Mouse (Mus musculus) ES-E14 (cell line): ENCODE results near the gene Rab8a. TPM values are rescaled to one million over a fixed set of nuclear protein-coding genes. Genes with fewer than 3 reads are reported as not detected.
A peak's percentile ranks its signal among the peaks of the same experiment; 100 is the strongest.

ENCODE experiments used
- DNase-seq: peaks from one replicate; pipeline ENCODE4 v3.0.0-alpha.2; 2013; ENCODE audit warnings: low read depth, low spot score
- H3K27ac ChIP-seq: 2 replicates; pipeline ENCODE4 v1.5.1; 2012; ENCODE audit warnings: low read depth, mild to moderate bottlenecking, low read length, moderate library complexity, mixed read lengths; ENCODE audit not compliant: poor library complexity, insufficient read depth, severe bottlenecking
- H3K36me3 ChIP-seq: 2 replicates; pipeline ENCODE4 v1.6.1; 2012; ENCODE audit warnings: mild to moderate bottlenecking, low read length, moderate library complexity, mixed read lengths; ENCODE audit not compliant: control insufficient read depth, poor library complexity, insufficient read depth, severe bottlenecking
- H3K4me1 ChIP-seq, 2 experiments: fragments of 150-350 bp in 1 of 2; sonication (generic) in 1 of 2; 2 replicates each; pipeline ENCODE4 v1.6.1; 2012; ENCODE audit warnings: low read length in 2 of 2, mild to moderate bottlenecking in 1 of 2, mixed read lengths in 1 of 2; ENCODE audit not compliant: control insufficient read depth in 2 of 2, insufficient read depth in 2 of 2, poor library complexity in 1 of 2
- H3K4me3 ChIP-seq, 2 experiments: fragments of 150-350 bp in 1 of 2; sonication (generic) in 1 of 2; 2 replicates each; pipeline ENCODE4 v1.5.1; 2012; ENCODE audit warnings: low read length in 2 of 2, low read depth in 1 of 2, mild to moderate bottlenecking in 1 of 2, mixed read lengths in 1 of 2; ENCODE audit not compliant: insufficient read depth in 1 of 2, poor library complexity in 1 of 2, severe bottlenecking in 1 of 2
- H3K9ac ChIP-seq: 2 replicates; pipeline ENCODE4 v1.6.1; 2012; ENCODE audit warnings: low read depth, mild to moderate bottlenecking, low read length, mixed read lengths; ENCODE audit not compliant: poor library complexity, insufficient read depth, severe bottlenecking
- H3K9me3 ChIP-seq: fragments of 150-350 bp; sonication (generic); 2 replicates; pipeline ENCODE4 v1.6.1; 2012; ENCODE audit warnings: low read depth, mild to moderate bottlenecking, low read length; ENCODE audit not compliant: control insufficient read depth, insufficient read depth
- CHD2 ChIP-seq: IDR thresholded peaks from 2 replicates; pipeline ENCODE4 v1.6.1; 2014; ENCODE audit warnings: mild to moderate bottlenecking, low read depth, low read length, inconsistent platforms
- HCFC1 ChIP-seq: IDR thresholded peaks from 2 replicates; pipeline ENCODE4 v1.6.1; 2012; ENCODE audit warnings: low read length, inconsistent platforms, borderline replicate concordance; ENCODE audit not compliant: insufficient read depth
- MAFK ChIP-seq: IDR thresholded peaks from 2 replicates; pipeline ENCODE4 v1.6.1; 2014; ENCODE audit warnings: mild to moderate bottlenecking, low read depth, low read length, inconsistent platforms; ENCODE audit not compliant: insufficient read depth
- ZC3H11A ChIP-seq: IDR thresholded peaks from 2 replicates; pipeline ENCODE4 v1.6.1; 2012; ENCODE audit warnings: low read depth, mild to moderate bottlenecking, inconsistent platforms, low read length, borderline replicate concordance
- ZNF384 ChIP-seq: IDR thresholded peaks from 2 replicates; pipeline ENCODE4 v1.6.1; 2012; ENCODE audit warnings: low read depth, low read length, inconsistent platforms
- in situ Hi-C, 2 experiments: fragments of 600-800 bp; cut with MboI; formaldehyde crosslinking; loops; one replicate each; pipeline ENCODE4 v1.15.1; 2025; ENCODE audit warnings: low sequenced_read_pairs in 2 of 2, inconsistent platforms in 1 of 2; ENCODE audit not compliant: unreplicated experiment in 2 of 2
- total RNA-seq: library from RNA; depleted of rRNA; stranded (reverse); fragments of 300-350 nt; gene quantifications from 2 replicates; pipeline ENCODE4 v1.2.3, GENCODE M21; 2012

The Rab8a gene
- total RNA-seq, 1 experiment, result 73.2 TPM

GRCm38 (mm10) chr8:72210710-72211109 lies 49.7 kb downstream of the Rab8a start:
- TF ChIP-seq MAFK (no peak), ZC3H11A (no peak), HCFC1 (no peak), ZNF384 (no peak), CHD2 (no peak)
- no peaks in the 10 kb centered on the region for H3K4me1 ChIP-seq
- H3K4me3 ChIP-seq, result no peak overlapping the region
- no peak overlapping the region for H3K9ac ChIP-seq
- H3K9me3 ChIP-seq, result no peaks in the 10 kb centered on the region
- DNase-seq, result no peak
- H3K36me3 ChIP-seq, result no peaks in the 10 kb centered on the region
- in situ Hi-C loops, result no loop called here
- no peak overlapping the region for H3K27ac ChIP-seq

GRCm38 (mm10) chr8:72211846-72212245 lies 50.8 kb downstream of the Rab8a start:
- H3K9ac ChIP-seq, result no peak overlapping the region
- no peaks in the 10 kb centered on the region for H3K36me3 ChIP-seq
- no peak for DNase-seq
- in situ Hi-C loops, result no loop called here
- no peak overlapping the region for H3K27ac ChIP-seq
- H3K4me3 ChIP-seq, result no peak overlapping the region
- no peaks in the 10 kb centered on the region for H3K9me3 ChIP-seq
- TF ChIP-seq ZC3H11A (no peak), MAFK (no peak), CHD2 (no peak), HCFC1 (no peak), ZNF384 (no peak)
- H3K4me1 ChIP-seq, result no peaks in the 10 kb centered on the region

GRCm38 (mm10) chr8:72212751-72213150 lies 51.8 kb downstream of the Rab8a start, which contains the start of gene Cib3:
TSS of gene Cib3 (minus strand) at chr8:72212837.
- no peak for DNase-seq
- in situ Hi-C loops, result no loop called here
- no peak within 1 kb of the TSS for H3K9ac ChIP-seq
- H3K36me3 ChIP-seq, result no peaks in the 10 kb centered on the region
- no peaks in the 10 kb centered on the region for H3K9me3 ChIP-seq
- TF ChIP-seq ZNF384 (no peak), HCFC1 (no peak), MAFK (no peak), CHD2 (no peak), ZC3H11A (no peak)
- no peaks in the 10 kb centered on the region for H3K4me1 ChIP-seq
- no peak within 1 kb of the TSS for H3K4me3 ChIP-seq
- no peak within 1 kb of the TSS for H3K27ac ChIP-seq

- Histone ChIP-seq H3K4me3 (no peak within 1 kb of the TSS), H3K27ac (no peak within 1 kb of the TSS), H3K9me3 (no peaks in the 10 kb centered on the region), H3K9ac (no peak within 1 kb of the TSS), H3K36me3 (no peaks in the 10 kb centered on the region), H3K4me1 (no peaks in the 10 kb centered on the region)
- in situ Hi-C loops, result no loop called here
- TF ChIP-seq HCFC1, result no peak
- no peak for TF ChIP-seq ZNF384
- no peak for TF ChIP-seq CHD2
- no peak for DNase-seq
Observed at GRCm38 (mm10) chr8:72213536-72213935, 52.5 kb downstream of the Rab8a start, which contains the start of gene Gm11034. TSS of gene Gm11034 (minus strand) at chr8:72213636.

- no peak for DNase-seq
- TF ChIP-seq ZC3H11A, result peak; percentile 70; the same call in 1 of the 2 replicates
- no peak for TF ChIP-seq ZNF384
- no peaks in the 10 kb centered on the region for H3K36me3 ChIP-seq
- H3K9ac ChIP-seq, result no peak overlapping the region
- no peaks in the 10 kb centered on the region for H3K9me3 ChIP-seq
- H3K4me1 ChIP-seq, result no peaks in the 10 kb centered on the region
- in situ Hi-C loops, result no loop called here
- no peak overlapping the region for H3K4me3 ChIP-seq
- H3K27ac ChIP-seq, result no peak overlapping the region
Observed at GRCm38 (mm10) chr8:72215060-72215459, 54.1 kb downstream of the Rab8a start.
